Mouse (Mus musculus): ENCODE data around the gene Cep70. TPM values are rescaled to one million over a fixed set of nuclear protein-coding genes. Genes with fewer than 3 reads are reported as not detected.

The Cep70 gene
- total RNA-seq (2022), result 10 to 100 TPM; 24.5 to 34.6 (median 28.8) TPM

DNA sequence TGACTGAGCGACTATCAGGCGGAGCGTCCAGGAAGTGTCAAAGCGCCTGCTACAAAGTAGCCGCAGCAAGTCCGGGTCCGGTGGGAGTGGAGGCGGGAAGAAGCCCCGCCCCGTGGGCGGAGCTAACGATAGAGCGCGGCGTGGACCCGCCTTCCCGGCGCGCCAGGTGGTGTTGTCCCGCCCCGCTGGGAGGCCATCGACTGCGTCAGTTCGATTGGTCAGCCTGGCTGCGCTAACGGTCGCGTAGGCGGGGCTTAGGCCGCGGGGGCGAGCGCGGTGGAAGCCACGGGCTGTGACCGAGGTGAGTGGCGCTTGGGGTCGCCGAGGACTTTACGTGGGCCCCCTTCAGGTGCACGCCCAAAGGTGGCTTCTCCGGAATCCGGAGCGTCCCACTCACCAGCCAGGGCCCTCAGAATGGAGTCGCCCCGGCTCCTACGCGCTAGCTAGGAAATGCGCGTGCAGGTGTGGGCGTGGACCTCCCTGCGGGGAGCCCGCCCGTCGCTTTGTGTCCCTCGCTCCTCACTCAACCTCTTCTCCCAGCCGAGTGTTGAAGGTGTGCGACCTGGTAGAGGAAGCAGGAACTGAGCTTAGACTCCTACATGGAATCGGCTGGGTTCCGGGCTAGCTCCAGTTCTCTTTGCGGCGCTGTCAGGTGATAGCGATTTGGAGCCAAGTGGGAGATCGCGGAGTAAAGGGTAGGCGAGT is at the start of gene Cep70:
Cep70 (plus strand) TSS at position 178 of the 705 bp plus-strand sequence.
- DNase-seq (ENCODE audit: low spot score in 2 of 2), result peak; percentile 93 to 95

DNA sequence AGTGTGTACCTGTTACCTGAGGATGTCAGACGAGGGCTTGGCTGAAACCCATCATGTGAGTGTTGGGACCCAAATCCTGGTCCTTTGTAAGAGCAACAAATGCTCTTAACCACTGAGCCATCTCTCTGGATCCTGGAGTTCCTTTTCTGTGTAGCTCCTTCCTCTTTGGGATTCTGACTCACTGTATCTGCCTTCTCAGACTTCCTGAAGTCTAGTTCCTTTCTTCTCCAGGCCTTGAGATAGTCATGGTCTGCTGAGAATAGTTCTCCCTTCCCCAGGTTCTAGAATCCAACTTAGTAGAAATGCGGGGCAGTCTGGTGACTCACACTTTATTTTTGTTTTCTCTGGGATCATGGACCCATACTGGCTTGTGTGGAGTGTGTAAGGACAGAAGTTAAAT is 30.5 kb upstream of the Cep70 start:
- DNase-seq (ENCODE audit: low spot score in 2 of 2), result no peak

DNA sequence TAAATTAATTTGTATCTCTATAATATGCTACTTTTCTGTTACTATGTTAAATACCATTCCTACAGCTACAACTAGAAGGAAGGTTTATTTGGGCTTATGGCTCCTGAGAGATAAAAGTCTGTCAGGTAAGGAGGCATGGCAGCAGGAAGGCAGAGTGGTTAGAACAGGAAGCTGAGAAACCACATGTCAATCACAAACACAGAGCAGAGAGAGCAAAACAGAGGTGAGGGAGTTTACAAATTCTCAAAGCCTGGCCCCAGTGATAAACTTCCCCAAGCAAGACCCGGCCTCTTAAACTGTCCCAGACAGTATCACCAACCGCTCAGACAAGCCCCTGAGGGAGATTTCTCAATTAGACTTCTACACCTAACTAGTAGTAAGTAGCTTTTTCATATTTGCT is 27.0 kb upstream of the Cep70 start:
- DNase-seq (ENCODE audit: low spot score in 2 of 2), result no peak

DNA sequence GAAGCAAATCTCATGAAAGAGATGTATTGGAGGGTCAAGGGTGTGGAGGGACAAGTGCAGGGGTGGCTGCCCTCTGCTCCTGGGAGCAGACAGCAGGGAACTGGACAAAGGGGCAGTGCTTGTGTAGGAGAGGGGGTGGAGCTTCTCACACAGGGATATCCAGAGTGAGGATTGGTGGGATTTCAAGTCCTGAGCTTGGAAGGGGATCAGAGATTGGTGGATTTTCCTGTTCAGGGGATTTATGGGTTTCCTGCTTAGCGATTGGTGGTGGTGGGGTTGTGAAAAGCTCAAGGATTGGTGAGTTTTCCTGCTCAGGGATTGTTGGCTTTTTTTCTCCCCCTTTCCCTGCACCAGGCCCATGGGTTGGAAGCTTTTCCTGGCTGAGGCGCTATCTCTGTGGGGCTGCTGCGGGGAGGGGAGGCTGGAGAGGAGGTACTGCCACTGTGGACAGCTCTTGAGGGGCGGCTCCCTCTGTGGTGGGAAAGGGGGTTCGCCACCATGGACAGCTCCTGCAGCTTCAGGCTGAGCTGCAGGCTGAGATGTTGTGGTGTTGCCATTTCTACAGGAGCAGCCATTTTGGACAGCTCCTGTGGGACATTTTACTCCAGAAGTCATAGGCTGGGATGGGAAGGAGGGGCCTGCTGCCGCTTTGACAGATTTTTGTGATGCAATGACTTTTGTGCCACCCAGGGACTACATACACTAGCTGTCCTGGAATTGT is 25.0 kb upstream of the Cep70 start:
- DNase-seq (ENCODE audit: low spot score in 2 of 2), result no peak

DNA sequence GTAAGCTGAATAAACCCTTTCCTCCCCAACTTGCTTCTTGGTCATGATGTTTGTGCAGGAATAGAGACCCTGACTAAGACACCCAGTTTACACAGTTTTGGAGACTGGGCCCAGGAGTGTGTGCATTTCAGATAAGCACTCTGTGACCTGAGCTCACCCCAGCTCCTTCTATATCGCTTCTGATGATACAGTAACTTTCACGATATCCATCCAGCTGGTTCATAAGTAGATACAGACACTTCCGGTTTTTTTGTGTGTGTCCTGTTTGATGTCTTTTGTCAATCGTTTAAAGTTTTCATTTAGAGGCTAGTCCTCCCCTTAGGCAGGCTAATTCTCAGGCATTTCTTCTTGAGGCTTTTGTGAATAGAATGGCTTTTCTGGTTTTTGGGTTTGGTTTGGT is 21.5 kb upstream of the Cep70 start:
- no peak for DNase-seq (ENCODE audit: low spot score in 2 of 2)

DNA sequence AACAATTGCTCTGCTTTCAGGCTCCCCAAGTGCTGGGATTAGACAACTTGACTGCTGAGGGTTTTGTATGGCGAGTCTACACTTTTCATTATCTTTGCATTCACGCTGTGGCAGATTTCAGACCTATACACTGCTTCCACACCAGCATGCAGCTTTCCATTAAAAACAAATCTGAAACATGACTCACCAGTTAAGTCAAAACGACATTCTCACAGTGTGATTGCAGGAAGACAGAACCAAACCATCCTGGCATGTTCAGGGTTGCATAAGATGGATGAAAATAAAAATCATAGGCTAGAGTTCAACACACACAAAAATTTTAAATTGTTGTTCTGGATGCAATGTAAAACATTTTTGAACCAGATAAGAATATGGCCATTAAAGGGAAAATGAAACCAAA is 18.6 kb upstream of the Cep70 start:
- no peak for DNase-seq (ENCODE audit: low spot score in 2 of 2)

DNA sequence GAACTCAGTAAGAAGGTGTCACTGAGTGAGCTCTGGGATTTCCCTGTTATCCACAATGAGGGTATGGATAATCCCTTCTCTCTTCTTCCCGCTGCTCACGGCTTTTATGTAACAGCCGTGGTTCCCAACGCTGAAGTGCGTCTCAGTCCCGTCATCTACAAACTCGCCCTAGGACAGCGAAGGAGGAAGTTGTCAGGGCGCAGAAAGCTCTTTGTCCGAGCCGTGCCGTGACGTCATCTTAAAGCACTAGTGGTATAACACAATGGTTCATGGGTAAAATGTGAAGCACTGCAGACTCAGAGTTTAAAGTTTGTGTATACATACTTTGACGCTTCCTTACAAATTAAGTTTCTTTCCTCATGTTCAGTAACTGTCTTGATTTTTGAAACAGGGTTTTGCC is 13.7 kb upstream of the Cep70 start:
- DNase-seq (ENCODE audit: low spot score in 2 of 2), result no peak

DNA sequence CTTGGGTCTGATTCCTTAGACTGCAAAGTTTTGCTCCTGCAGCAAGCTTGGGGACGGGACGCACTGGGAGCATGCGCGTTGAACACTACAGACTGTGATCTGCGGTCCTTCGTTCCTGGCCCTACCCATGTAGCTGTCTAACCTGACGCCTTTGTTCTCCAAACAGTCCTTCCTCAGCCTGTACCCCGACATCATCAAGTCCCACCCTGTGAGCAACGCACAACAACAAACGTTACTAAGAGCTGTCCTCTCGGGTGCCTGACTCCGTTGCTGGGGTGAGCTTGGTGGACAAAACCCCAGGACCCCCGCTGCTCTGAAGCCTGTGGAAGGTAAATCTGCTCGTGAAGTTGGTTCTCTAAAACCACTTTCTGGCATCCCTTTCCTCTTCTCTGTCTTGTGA is 6.0 kb upstream of the Cep70 start, which contains the start of gene Faiml:
Faiml (minus strand) TSS at position 101 of the 400 bp plus-strand sequence.
- DNase-seq (ENCODE audit: low spot score in 2 of 2), result no peak

DNA sequence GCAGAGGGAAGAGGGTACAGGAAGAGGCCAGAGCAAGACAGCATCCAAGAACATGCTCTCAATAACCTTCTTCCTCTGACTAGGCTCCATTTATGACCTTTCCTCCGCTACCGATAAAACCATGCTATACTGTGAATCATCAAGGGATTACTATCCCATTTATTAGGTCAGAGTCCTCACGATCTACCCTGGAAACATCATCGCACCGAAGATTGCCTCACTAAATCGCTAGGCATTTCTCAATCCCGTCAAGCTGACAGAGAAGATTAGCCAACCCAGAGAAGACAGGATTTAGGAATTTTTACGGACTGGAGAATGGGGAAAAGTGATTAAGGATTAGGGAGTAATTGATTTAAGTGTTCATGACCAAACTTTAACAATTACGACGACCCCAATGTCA is 4.9 kb upstream of the Cep70 start:
- no peak for DNase-seq (ENCODE audit: low spot score in 2 of 2)

DNA sequence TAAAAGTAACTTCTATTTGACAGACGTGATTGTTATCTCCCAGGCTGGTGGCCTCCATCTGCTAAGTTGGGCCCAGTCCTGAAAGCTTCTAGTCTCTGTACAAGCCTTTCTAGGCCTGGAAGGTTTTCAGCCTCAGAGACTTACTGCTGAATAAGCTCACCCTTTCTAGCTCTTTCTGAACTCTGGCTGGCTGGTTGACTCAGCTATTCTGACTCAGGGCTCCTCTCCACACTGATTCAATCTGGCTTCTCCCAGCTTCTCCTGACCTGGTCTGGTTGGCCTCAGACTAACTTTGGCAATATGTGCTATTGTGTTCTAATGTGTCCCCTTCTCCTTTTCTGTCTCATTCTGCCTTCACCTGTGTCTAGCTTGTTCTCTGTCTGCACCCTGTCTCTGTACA is 3.9 kb upstream of the Cep70 start:
- no peak for DNase-seq (ENCODE audit: low spot score in 2 of 2)

DNA sequence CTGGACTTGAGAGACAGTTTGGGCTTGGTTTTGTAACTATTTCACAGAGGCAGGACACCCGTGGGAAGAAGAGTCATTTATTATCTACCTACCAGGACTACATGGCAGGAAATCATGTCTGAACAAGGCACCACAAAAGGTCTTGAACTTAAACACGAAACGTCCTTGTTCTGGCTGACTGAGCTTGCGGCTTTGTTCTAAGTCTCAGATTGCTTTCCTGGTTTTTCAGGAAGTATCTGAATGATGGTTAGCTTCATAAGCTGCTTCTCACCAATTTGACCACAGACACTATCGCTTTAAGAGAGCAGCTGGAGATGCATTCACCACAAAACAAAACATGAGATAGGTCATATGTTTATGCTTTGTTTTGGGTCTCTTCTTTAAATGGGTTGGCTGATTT is 2.6 kb upstream of the Cep70 start:
- DNase-seq (ENCODE audit: low spot score in 2 of 2), result no peak

DNA sequence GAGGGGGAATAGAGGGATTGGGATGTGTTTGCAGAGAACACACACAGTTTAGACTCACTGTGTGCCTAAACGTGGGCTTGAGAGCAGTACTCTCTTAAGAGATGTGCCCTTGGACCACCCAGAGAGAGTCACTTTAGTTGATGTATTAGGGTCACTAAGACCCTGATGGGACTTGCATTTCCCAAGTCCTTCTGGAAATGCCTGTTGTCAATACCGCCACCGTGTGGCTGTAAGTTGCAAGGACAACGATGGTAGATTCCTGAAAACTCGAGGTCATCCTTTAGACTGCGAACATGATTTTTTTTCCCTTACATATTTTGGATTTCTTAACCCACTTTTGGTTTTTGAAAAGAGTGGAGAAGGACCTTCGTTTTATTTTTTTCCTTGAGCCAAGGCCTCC is 1.1 kb upstream of the Cep70 start:
- DNase-seq (ENCODE audit: low spot score in 2 of 2), result peak; percentile 35 to 66

DNA sequence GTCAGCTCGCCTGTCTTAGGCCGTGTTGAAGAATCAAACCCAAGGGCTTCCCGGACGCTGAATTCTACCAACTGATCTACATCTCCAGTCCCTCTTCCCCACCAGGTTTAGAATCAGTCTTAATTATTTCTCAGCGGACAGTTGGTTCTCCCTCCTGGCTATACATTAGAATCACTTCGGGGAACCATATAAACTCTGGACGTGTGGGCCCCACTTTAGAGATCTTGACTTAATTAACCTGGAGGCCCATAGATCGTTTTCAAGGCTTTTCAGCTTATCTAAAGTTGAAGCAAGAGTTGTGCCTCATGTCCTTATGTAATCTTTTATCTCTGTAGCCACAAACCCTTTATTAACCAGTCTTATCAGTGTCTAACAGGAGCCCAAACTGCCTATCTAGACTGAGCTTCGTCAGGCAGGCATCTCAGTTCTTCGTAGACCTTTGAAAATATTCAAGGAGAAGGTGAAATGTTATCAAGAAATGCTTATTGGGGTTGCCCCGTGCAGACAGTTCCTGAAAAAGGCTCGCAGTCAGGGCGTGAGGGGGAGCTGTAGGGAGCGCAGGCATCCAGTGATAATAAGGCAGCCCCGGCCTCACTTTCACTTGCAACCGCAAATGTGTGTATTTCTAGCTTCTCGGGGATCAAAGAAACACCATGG is 506 bp upstream of the Cep70 start:
- no peak for DNase-seq (ENCODE audit: low spot score in 2 of 2)

DNA sequence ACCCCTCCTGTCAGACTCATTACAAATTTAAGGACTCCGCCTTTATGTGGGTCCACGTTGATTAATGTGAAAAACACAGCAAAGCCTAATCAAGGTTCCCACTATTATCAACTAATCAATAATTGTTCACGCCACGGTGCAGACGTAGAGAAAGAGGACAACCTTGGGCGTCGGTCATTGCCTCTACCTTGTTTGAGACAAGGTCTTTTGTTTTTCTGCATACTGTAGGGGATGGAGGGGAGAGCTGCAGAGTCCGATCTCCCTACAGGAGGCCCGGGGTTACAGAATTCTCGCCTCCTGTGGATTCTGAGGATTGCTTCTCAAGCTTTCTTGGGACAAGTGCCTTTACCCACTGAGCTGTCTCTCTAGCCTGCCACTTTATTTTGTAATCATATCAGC is 727 bp downstream of the Cep70 start:
- DNase-seq (ENCODE audit: low spot score in 2 of 2), result no peak

DNA sequence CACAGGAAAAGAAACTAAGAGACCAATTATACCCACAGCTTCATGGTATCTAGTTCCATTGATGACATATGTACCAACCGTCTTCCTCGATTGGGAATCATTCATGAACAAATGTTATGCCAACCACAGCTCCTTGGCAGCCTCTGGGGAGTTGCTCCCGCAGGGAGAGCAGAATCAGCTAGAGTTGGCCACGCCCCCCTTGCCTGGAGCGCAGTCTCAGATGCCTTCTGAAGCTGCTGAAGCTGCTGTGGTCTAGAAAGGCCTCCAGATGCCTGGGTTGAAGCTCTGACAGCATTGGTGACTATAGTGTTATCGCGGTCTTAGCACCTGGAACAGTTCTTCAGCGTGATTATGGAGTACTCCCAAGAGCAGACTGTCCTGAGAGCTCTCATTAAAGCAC is 5.1 kb downstream of the Cep70 start:
- DNase-seq (ENCODE audit: low spot score in 2 of 2), result no peak

DNA sequence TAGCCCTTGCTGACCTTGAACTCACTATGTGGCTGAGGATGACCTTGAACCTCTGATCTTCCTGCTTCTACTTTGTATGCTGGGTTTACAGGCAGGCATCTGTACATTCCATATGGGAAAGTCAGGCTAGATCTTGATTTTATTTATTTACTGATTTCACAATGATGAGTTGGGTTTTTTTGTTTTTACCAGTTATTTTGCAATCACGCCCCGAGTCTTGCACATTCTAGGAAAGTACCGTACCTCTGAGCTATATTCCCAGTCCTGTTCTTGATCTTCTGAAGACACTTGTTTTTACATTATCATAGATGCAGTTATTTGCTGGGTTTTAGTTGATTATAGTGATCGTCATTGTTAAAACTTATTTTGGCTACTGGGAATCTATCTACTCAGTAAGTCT is 5.7 kb downstream of the Cep70 start:
- DNase-seq (ENCODE audit: low spot score in 2 of 2), result no peak

DNA sequence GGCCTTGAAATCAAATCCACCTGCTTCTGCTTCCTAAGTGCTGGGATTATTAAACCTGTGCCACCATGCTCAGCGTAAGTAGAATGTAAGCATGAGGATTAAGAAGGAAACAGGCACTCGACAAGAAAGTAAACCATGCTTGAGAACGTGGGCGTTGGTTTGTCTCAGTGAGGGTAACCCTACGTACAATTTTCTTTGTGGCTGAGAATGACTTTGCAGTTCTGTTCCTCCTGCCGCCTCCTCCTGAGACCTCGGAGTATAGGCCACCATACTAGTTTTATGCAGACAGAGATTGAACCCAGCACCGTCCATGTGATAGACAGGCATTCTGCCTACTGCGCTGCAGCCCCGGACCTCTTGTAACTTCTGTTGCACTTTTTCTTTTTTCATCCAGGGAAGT is 10.7 kb downstream of the Cep70 start:
- DNase-seq (ENCODE audit: low spot score in 2 of 2), result no peak

DNA sequence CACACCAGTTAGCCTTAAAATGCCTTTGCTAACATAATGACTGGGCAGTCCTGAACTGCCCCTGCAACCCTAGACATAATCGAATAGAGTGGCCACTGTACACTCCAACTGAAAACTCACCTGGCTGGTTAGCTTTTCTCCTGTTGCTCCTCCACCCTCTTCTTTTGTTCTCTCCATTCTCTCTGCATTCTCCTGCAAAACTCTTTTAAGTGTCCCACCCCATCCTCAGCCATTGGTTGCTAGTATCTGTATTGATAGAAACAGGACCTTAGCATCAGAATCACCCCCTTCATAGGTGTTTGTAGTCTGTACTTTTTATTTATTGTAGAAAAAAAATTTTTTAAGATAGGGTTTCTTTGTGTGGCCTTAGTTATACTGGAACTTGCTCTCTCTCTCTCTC is 13.0 kb downstream of the Cep70 start:
- no peak for DNase-seq (ENCODE audit: low spot score in 2 of 2)

DNA sequence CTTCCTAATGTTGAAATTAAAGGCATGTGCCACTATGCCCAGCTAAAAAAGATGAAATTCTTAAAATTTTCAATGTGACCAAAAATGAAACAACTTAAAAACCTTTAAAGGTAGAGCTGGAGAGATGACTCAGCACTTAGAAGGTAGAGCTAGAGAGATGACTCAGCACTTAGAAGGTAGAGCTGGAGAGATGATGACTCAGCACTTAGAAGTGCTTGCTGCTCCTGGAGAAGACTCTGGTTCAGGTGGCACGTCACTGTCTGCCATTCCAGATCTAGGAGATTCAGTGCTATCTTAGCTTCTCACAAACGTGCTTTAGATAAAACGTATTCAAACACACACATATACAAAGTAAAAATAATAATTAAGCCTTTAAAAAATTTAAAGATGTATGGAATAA is 13.7 kb downstream of the Cep70 start:
- no peak for DNase-seq (ENCODE audit: low spot score in 2 of 2)

DNA sequence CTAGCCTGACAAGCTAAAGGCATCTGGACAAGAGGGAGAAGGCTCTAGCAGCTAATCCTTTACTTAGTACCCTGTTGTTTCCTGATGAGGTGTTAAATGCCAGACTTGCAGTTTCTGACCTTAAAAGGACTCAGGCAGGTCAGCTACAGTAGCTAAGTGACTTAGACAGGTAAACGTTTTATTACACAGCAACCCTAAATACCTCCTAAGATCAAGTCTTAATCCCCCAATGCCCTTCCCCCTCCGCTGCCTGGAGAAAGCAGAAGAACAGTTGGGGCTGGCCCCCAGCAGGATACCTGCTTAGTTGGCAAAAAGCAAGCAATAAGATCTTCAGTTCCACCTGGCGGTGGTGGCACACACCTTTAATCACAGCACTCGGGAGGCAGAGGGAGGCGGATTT is 15.7 kb downstream of the Cep70 start:
- DNase-seq (ENCODE audit: low spot score in 2 of 2), result no peak

DNA sequence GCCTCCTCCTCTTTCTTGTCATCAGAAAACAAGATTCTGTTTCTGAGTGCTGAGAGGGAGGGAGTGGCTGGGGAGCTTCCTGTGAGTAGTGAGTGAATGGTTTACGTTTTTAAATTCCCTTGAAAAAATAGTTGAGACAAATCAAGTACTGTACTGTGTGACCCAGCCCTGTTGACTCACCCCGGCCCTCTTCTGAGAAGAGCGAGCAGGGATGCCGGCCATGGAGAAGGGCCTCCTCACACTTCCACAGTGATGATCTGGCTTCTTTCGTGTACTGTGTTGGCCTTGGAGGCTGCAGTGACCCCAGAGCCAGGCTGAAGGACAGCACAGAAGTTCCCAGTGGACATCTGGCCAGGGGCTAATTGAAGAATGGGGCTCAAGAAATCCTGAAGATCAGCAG is 61.1 kb downstream of the Cep70 start:
- no peak for DNase-seq (ENCODE audit: low spot score in 2 of 2)

DNA sequence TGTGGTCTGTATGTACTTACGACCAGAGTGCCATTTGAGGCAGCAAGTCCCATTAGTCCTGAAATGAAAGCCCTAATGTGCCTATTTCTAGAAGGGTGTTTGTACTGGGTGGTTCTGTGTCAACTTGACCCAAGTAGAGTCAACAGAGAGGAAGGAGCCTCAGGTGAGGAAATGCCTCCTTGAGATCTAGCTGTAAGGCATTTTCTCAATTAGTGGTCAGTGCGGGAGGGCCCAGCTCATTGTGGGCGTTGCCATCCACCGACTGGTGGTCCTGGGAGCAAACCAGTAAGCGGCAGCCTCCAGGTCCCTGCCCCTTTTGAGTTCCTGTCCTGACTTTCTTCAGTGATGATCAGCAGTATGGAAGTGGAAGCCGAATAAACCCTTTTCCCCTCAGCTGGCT is 63.1 kb downstream of the Cep70 start:
- no peak for DNase-seq (ENCODE audit: low spot score in 2 of 2)

All from layer of hippocampus, adult 8-10 months (tissue).